Mouse (Mus musculus) liver, embryonic 11.5 days (tissue): ENCODE measurements around the gene Cd300ld5. TPM values are rescaled to one million over a fixed set of nuclear protein-coding genes. Genes with fewer than 3 reads are reported as not detected.

Source experiments
- ATAC-seq: fragments of 200-750 bp; cut with Nextera tagmentation; replicated peaks from 2 replicates; pipeline ENCODE4 v1.8.0; 2017; ENCODE audit warnings: moderate number of reproducible peaks, mild to moderate bottlenecking, moderate TSS enrichment, moderate library complexity; ENCODE audit not compliant: low FRiP score
- DNase-seq: peaks from one replicate; pipeline ENCODE4 v3.0.0-alpha.2; 2017; ENCODE audit warnings: low spot score
- H3K27ac ChIP-seq: fragments of 300-500 bp; sonication (generic); 2 replicates; pipeline ENCODE4 v1.5.1; 2014; ENCODE audit warnings: mild to moderate bottlenecking, low read depth, low read length, control low read depth
- H3K27me3 ChIP-seq: fragments of 300-500 bp; sonication (generic); replicated peaks from 2 replicates; pipeline ENCODE4 v1.6.1; 2014; ENCODE audit warnings: low read length, mixed read lengths; ENCODE audit not compliant: control insufficient read depth, insufficient read depth
- H3K36me3 ChIP-seq: fragments of 300-500 bp; sonication (generic); 2 replicates; pipeline ENCODE4 v1.6.1; 2014; ENCODE audit warnings: mild to moderate bottlenecking, low read length, moderate library complexity, mixed read lengths; ENCODE audit not compliant: control insufficient read depth, insufficient read depth
- H3K4me1 ChIP-seq: fragments of 300-500 bp; sonication (generic); replicated peaks from 2 replicates; pipeline ENCODE4 v1.6.1; 2014; ENCODE audit warnings: low read length, mixed read lengths; ENCODE audit not compliant: control insufficient read depth, insufficient read depth
- H3K4me2 ChIP-seq: fragments of 300-500 bp; sonication (generic); 2 replicates; pipeline ENCODE4 v1.6.1; 2014; ENCODE audit warnings: mild to moderate bottlenecking, control low read depth, moderate library complexity
- H3K4me3 ChIP-seq: fragments of 300-500 bp; sonication (generic); 2 replicates; pipeline ENCODE4 v1.5.1; 2014; ENCODE audit warnings: low read depth, low read length, control low read depth
- H3K9ac ChIP-seq: fragments of 300-500 bp; sonication (generic); 2 replicates; pipeline ENCODE4 v1.6.1; 2014; ENCODE audit warnings: low read depth, low read length, control low read depth
- H3K9me3 ChIP-seq: fragments of 300-500 bp; sonication (generic); 2 replicates; pipeline ENCODE4 v1.6.1; 2016; ENCODE audit warnings: low read length, inconsistent platforms, mixed read lengths; ENCODE audit not compliant: control insufficient read depth
- WGBS: fragments of 180-500 bp; shearing (Covaris S2); extraction: QIAGEN DNeasy Blood & Tissue Kit; methylation state at CpG from one replicate; pipeline ENCODE4 v1.1.7; 2014; 5-methylcytosine and 5-hydroxymethylcytosine counted together
- polyA plus RNA-seq: library from polyadenylated mRNA; unstranded; fragments of >200 nt; fragmentation: Nextera tagmentation; extraction: Ambion mirVana; gene quantifications from 2 replicates; pipeline ENCODE4 v1.2.1, GENCODE M21; 2014

Gene Cd300ld5
- polyA plus RNA-seq, 1 experiment from 2014 or later = not detected

DNA sequence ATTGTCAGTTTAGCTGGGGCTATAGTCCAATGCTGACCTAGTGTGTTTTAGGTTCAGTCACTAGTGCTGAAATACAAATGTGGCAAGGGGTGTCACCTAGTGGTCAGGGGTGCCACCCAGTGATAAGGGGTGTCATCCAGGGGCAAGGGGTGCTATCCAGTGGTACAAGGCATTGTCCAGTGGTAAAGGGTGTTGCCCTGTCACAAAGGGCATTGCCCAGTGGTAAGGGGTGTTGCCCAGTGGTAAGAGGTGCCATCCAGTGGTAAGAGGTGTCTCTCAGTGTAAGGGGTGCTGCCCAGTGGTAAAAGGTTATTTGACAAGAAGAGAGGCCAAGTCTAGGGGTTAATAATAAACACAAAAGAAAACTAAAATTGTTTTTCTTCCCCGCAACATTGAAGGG, 39.9 kb upstream of the Cd300ld5 start:
- DNase-seq = no peak
- Histone ChIP-seq H3K36me3 (no peaks in the 10 kb centered on the region), H3K4me2 (no peak overlapping the region), H3K9me3 (no peaks in the 10 kb centered on the region), H3K27me3 (no peaks in the 10 kb centered on the region), H3K4me1 (no peaks in the 10 kb centered on the region), H3K9ac (no peak overlapping the region), H3K27ac (no peak overlapping the region), H3K4me3 (no peak overlapping the region)
- ATAC-seq = no peak
- 92% methylated on average over 1 of the region's 1 CpGs for WGBS

DNA sequence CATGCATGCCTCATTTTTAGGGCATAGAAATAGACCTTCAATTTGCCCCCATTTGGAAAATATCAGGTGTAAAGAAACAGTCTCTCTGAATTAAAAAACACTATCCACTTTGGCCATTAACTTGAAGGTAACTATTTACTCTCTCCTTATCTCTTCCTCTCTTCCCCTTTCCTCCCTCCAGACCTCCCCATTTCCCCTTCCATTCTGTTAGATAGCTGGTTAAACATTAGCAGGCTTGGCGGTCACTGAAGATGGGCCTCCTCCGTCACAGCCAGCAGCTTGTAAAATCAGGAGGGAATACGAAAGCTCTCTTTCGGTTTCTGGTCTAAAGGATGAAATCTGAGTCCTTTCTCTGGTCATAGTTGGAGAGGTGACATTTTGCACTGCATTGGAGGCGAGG, 38.3 kb upstream of the Cd300ld5 start:
- Histone ChIP-seq H3K4me3 (no peak overlapping the region), H3K9me3 (no peaks in the 10 kb centered on the region), H3K27me3 (no peaks in the 10 kb centered on the region), H3K36me3 (no peaks in the 10 kb centered on the region), H3K4me2 (0 out of 2 replicates have a peak overlapping the region, but pooled peaks have one; percentile 1), H3K9ac (no peak overlapping the region), H3K4me1 (peaks cover 10% of the 10 kb centered on the region), H3K27ac (peak overlapping the region; percentile 51; the same call in 1 of the 2 replicates)
- WGBS = 16% methylated on average over 5 of the region's 5 CpGs
- ATAC-seq (0 out of 2 replicates have a peak, but pooled peaks have one; percentile 28), DNase-seq (no peak)

GRCm38 (mm10) chr11:115075407-115075806, 37.8 kb upstream of the Cd300ld5 start:
- WGBS = 32% methylated on average over 7 of the region's 7 CpGs
- Histone ChIP-seq H3K4me2 (no peak overlapping the region), H3K27me3 (no peaks in the 10 kb centered on the region), H3K9ac (no peak overlapping the region), H3K9me3 (no peaks in the 10 kb centered on the region), H3K27ac (peak overlapping the region; percentile 51), H3K4me1 (peaks cover 10% of the 10 kb centered on the region), H3K4me3 (no peak overlapping the region), H3K36me3 (no peaks in the 10 kb centered on the region)
- DNase-seq (no peak), ATAC-seq (peak; percentile 44)

- DNase-seq = no peak
- Histone ChIP-seq H3K4me2 (no peak overlapping the region), H3K4me1 (peaks cover 10% of the 10 kb centered on the region), H3K36me3 (no peaks in the 10 kb centered on the region), H3K9ac (no peak overlapping the region), H3K9me3 (no peaks in the 10 kb centered on the region), H3K4me3 (no peak overlapping the region), H3K27ac (no peak overlapping the region), H3K27me3 (no peaks in the 10 kb centered on the region)
- WGBS = 69% methylated on average over 5 of the region's 5 CpGs
- ATAC-seq = no peak
Observed at GRCm38 (mm10) chr11:115073002-115073401, 35.4 kb upstream of the Cd300ld5 start.

- no peaks in the 10 kb centered on the region for H3K9me3 ChIP-seq
- H3K4me3 ChIP-seq = no peak overlapping the region
- WGBS = 17% methylated on average over 14 of the region's 14 CpGs
- no peaks in the 10 kb centered on the region for H3K36me3 ChIP-seq
- no peak overlapping the region for H3K9ac ChIP-seq
- ATAC-seq (no peak), DNase-seq (peak; percentile 33)
- H3K4me2 ChIP-seq = peak overlapping the region; percentile 43
- H3K27me3 ChIP-seq = no peaks in the 10 kb centered on the region
- no peak overlapping the region; the same call in 1 of the 2 replicates for H3K27ac ChIP-seq
- H3K4me1 ChIP-seq = peaks cover 10% of the 10 kb centered on the region
Observed at GRCm38 (mm10) chr11:115071631-115072294, 34.2 kb upstream of the Cd300ld5 start.

- DNase-seq (no peak), ATAC-seq (no peak)
- no peak overlapping the region for H3K27ac ChIP-seq
- H3K4me1 ChIP-seq = peaks cover 10% of the 10 kb centered on the region
- H3K4me3 ChIP-seq = no peak overlapping the region
- H3K4me2 ChIP-seq = peak overlapping the region; percentile 43
- H3K27me3 ChIP-seq = no peaks in the 10 kb centered on the region
- WGBS = 10% methylated on average over 9 of the region's 9 CpGs
- H3K36me3 ChIP-seq = no peaks in the 10 kb centered on the region
- no peak overlapping the region for H3K9ac ChIP-seq
- H3K9me3 ChIP-seq = no peaks in the 10 kb centered on the region
Observed at GRCm38 (mm10) chr11:115071015-115071551, 33.5 kb upstream of the Cd300ld5 start.

DNA sequence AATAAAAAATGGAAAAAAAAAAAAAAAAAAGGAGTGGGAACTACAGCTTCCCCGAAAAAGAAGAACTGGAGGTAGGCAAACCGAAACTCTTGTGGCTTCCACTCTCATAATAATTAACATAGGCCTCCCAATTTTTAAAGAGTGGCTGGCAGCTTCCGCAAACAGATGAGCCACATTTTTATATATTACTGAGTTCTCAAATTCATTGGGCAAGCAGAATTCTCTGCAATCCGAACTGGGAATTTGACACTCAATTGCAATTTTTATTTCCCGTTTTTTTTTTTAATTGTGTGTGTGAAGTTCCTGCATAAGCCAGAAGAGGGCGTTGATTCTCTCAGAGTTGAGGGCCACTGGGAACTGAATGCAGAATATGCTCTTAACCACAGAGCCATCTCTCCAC, 29.2 kb upstream of the Cd300ld5 start:
- Histone ChIP-seq H3K36me3 (no peaks in the 10 kb centered on the region), H3K4me3 (no peak overlapping the region), H3K9me3 (no peaks in the 10 kb centered on the region), H3K9ac (no peak overlapping the region), H3K4me1 (peaks cover 6% of the 10 kb centered on the region), H3K4me2 (no peak overlapping the region), H3K27ac (no peak overlapping the region), H3K27me3 (no peaks in the 10 kb centered on the region)
- DNase-seq = no peak
- WGBS = 53% methylated on average over 6 of the region's 6 CpGs
- no peak for ATAC-seq

DNA sequence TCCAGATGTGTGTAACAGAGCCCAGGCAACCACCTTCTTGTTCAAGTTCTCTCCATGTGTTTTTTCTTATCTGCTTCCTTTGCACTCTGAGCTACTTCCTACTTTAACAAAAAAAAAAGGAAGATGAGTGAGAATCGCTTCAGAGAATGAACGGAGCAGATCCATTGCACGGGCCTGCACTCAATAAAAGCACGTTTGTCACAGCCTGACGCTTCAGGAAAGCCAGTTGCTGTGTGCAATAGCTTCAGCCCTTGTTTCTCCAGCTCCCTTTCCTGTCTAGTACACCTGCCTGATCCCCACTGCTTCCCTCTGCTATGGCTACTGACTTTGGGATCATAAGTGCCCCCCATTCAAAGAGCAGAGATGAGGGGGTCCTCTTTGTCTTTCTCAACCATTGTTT, 24.5 kb upstream of the Cd300ld5 start, which contains the start of gene Cd300e:
Gene Cd300e, minus strand, starts transcription at position 101 of the 400 bp plus-strand sequence.
- H3K4me3 ChIP-seq = no peak within 1 kb of the TSS
- H3K9me3 ChIP-seq = no peaks in the 10 kb centered on the region
- DNase-seq (no peak), ATAC-seq (no peak)
- WGBS = 25% methylated on average over 5 of the region's 5 CpGs
- no peak within 1 kb of the TSS for H3K9ac ChIP-seq
- no peaks in the 10 kb centered on the region for H3K36me3 ChIP-seq
- no peak within 1 kb of the TSS for H3K4me2 ChIP-seq
- H3K27ac ChIP-seq = no peak within 1 kb of the TSS
- H3K4me1 ChIP-seq = no peaks in the 10 kb centered on the region
- no peaks in the 10 kb centered on the region for H3K27me3 ChIP-seq

DNA sequence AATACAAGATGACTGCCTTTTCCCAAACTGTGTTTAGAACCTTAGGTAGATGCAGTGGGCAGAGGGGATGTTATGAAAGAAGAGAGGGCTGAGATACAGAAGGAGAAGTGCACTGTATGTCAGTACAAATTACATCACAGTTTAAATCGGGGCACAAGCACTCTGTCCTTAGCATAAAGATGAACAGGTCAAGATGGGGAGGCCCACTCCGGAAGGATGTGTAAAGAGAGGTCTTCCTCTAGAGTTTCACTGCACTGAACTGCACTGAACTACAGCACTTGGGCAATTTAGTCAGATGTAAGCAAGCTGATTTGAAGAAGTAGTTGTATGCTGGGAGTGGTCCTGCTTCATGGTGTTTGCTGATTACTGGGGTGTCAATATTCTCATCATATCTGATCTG, 22.2 kb upstream of the Cd300ld5 start:
- Histone ChIP-seq H3K4me3 (no peak overlapping the region), H3K9ac (no peak overlapping the region), H3K27ac (no peak overlapping the region), H3K36me3 (no peaks in the 10 kb centered on the region), H3K27me3 (no peaks in the 10 kb centered on the region), H3K9me3 (no peaks in the 10 kb centered on the region), H3K4me2 (no peak overlapping the region), H3K4me1 (no peaks in the 10 kb centered on the region)
- no peak for ATAC-seq
- 68% methylated on average over 2 of the region's 2 CpGs for WGBS
- no peak for DNase-seq
